Mouse (Mus musculus) thymus, postnatal 14 days (tissue): ENCODE data around the gene Igf2bp3.

Source experiments
- DNase-seq: peaks from one replicate; pipeline ENCODE4 v3.0.0; 2021

Igf2bp3 gene

DNA sequence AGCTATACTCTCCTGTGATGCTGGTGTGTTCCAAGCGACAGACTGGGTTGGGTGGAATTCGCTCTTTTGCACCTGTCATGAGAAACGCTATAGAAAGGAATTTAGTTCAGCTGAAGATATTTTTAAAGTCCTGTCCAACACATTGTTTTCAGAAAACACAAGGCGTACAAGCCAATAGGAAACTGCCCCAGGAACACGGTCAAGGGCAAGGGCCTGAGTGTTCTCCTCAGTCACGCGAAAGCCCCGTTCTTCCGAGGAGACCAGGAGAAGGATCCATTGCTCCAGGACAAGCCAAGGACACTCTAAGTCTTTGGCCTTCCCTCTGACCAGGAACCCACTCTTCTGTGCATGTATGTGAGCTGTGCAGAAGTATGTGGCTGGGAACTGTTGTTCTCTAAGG lies 158.7 kb downstream of the Igf2bp3 start:
- no peak for DNase-seq

DNA sequence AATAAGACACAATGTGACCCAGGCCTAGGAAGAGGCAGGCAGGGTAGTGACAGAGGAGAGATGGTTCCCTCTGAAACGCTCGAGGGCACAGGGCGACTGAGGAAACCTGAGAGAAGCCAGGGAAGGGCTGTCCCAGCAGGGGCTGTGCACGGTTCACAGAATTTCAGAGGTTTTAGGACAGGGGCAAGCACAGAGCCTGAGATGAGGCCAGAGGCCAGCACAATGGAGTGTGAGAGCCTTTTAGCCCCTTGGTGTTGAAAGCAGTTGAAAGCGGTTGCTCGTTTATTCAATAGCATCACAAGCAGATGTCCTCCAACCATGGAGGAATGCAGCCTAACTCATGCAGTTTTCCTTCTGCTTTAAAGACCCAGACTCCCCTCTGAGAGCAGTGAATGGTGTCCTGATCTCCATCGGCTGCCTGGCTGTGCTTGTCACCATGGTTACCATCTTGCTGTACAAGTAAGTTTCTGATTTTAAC lies 159.5 kb downstream of the Igf2bp3 start:
- no peak for DNase-seq

DNA sequence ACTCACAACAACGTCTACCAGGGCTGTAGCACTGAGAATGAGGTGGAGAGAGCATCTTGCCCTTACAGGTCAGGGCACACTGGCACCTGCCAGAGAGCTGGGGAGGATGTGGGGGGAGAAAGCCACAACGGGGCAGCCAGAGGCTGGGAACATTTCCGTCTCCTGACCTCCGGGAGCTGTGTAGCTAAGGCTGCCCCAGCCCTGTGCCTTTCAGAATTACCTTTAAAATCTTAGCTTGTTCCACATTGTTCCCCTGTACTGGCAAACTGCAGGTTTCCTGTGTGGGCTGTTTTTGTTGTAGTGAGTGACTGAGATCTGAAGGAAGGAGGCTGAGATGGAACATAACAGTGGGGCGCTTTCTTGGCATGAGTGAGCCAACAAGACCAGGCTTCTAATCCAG lies 162.6 kb downstream of the Igf2bp3 start:
- peak; percentile 32 for DNase-seq

DNA sequence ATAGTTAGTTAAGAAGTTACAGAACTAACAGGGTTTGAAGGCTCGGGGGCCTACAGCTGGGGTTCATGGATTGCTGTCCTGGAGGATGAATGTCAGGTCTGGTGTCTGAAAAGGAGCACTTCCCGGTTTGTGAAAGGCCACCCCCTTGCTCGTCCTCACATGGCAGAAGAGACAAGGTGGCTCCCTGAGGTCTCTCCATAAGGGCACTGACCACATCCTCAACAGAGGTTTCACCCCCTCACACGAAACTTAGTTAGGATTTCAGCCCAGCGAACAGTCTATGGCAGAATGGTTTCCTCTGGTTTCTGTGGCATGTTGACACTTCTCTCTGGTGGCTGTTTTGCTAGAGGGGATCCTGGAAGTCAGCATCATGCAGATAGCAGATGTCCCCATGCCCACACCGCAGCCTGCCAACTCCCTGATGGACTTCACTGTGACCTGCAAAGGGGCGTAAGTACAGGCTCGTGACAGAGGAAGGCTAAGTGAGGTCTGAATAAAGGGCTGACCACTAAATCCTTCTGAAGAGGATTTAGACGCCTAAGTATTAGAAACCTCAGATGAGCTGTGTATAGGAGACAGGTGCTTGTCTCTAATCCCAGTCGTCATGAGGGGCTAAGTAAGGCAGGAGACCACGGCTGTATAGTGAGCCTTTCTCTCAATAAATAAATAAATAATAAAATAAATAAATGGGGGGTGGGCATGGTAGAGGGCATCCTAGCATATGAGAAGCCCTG lies 163.9 kb downstream of the Igf2bp3 start:
- DNase-seq = no peak

DNA sequence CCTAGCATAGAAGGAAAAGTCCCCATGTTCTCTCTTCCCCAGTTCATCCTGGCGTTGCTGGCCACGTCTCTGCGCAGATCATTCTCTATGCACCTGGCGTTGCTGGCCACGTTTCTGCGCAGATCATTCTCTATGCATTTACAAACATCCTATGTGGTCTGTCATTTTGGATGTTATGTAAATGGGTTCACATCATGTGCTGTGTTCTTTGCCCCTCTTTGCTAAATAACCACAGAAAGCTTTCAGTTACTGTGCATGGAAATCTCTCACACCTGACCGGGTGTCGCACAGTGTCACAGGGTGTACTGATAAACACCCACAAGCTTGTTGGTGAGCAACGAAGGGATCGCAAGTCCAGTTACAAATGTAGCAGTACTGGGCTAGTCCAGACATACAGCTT lies 166.4 kb downstream of the Igf2bp3 start:
- DNase-seq = no peak

DNA sequence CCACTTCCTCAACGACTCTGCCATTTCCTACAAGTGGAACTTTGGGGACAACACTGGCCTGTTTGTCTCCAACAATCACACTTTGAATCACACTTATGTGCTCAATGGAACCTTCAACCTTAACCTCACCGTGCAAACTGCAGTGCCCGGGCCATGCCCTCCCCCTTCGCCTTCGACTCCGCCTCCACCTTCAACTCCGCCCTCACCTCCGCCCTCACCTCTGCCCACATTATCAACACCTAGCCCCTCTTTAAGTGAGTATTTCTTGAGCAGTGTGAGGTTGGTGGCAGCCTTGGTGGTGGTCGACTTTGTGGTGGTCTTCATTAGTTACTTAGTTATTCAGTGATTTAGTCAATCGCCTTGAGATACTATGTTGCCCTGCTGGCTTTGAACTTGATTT lies 166.9 kb downstream of the Igf2bp3 start:
- DNase-seq = no peak

DNA sequence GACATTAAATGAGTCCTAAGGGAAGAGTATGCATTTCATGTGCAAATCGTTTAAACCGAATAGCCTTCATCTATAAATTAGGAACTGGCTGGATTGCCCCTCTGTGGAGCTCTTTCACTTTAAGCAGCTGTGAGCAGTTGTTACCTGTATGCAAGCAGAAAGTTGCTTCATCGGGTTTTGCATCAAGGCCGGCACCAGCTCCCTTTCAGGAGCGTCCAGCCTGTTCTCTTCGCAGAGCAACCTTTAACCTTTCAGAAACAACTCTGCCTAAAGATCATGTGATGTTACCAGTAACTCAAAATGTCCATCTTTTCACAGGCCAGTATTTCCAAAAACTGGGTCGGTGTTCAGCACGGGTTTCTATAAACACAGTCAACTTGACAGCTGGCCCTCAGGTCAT lies 167.8 kb downstream of the Igf2bp3 start:
- DNase-seq = no peak

DNA sequence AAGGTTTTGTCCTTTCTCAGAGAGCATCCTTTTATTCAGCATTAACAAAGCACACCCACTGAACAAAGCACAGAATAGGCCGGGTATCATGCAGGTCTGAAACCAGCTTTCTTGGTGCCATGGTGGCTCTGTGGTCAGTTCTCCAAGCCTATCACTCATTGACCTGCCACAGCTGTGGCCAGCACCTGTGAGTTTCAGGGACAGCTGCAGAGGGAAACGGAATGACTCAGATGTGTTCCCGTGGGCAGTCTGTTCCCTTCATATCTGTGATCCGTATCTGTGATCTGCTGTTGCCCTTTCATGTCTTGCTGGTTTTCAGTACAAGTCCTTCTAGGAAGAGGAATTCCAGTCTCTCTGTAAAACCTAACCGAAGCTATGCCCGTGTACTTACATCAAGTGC lies 168.3 kb downstream of the Igf2bp3 start:
- no peak for DNase-seq

DNA sequence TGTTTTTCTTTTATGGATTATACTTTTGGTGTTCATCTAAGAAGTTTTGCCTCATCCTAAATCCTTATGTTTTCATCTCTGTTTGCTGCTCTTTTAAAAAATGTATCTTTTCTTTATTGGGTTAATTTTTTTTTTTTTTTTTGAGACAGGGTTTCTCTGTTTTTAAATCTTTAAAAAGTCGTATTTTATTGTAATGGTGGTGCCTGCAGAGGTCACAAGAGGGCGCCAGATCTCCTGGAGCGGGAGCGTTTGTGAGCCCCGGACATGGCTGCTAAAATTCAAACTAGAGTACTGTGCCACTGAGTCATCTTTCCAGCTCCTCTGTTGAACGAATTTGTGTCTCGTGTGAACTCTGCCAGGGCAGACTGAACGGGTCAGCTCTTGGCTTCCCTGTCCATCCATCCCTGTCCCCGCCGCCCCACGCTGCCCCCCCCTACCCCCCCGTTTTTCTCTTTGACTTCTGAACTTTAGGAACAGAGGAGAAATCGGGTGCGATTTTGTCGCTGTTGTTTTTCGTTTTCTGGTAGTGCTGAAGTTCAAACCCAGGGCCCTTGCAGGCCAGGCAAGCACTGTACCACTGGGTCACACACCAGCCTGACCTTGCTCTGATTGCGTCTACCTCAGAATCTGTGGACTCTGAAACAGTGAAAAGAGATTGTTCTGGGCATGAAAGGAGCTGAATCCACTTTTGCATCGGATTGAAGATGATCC lies 175.1 kb downstream of the Igf2bp3 start:
- DNase-seq = peak; percentile 79

DNA sequence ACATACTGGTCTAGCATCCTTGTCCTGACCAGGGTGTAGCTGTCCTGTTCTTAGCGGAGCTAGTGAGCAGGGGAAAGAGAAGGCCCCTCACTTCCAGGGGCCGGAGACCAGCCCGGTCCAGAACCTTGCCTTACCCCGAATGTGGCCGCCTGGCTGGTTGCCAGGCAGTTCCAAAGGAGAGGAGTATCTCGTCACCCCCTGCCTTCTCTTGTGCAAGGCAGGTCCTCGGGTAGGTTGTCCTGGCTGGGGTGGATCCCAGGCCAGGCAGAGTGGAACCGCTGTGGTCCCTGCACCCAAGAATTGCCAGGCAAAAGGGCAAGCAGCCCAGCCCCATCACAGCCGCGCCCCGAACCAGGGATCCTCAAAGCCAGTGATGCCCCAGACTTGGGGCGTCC lies 177.5 kb downstream of the Igf2bp3 start:
- DNase-seq = no peak

DNA sequence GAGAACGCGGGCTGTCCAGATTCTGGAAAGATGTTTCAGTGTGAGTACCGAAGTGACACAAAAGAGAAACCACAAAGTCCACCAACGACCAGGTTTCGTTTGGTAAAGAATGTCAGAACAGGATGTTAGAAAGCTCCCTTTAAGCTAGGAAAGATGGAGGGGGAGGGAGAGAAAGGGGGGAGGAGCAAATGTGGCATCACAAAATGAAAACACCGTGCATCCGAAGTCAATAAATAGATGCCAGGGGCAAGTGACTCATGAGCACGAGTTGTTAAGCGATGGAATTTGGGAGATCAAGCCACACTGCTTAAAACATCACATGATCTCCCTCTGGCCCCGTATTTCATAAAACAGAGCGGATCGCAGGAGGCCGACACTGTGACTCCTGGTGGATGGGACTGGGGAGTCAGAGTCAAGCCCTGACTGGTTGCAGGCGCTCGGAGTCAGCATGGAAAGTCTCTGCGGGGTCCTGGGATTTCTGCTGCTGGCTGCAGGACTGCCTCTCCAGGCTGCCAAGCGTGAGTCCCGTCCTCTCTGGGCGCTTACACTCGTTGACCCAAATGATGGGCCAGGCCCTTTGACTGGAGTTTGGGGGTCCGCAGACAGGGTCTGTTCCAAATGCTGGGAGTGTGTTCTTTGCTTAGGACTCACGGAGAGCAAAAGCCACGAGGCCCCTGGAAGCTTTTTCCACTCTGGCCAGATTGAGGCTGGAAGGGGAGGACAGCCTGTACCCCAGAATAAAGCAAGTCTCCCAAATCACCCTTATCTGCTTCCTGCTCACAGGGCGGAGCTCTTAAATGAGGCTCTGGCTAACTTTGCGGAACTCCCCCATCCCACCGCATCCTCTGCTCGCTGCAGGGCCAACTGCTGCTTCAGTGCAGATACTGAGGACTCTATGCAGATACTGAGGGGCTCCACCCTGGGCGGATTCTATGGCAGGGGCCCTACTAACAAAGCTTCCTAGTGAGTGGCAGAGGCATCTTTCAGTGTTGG lies 178.2 kb downstream of the Igf2bp3 start, which contains the start of gene Gpnmb:
TSS of gene Gpnmb (plus strand) at position 272 of the 993 bp plus-strand sequence.
- peak; percentile 33 for DNase-seq
